ENCODE assay signal across 8 mouse cellular contexts in genomic region chr17:71002081-71002743, GRCm38 (mm10). TPM values are rescaled to one million over a fixed set of nuclear protein-coding genes. Genes with fewer than 3 reads are reported as not detected.
DNase-seq lines count a peak whose midpoint lies in the region; ATAC-seq and TF ChIP-seq lines count a peak whose summit lies in the region.

Gene Myom1, plus strand, starts transcription at chr17:71002633.

- under 1% methylated on average over 65 of the region's 65 CpGs for WGBS in forebrain, embryonic 11.5 days
- under 1% methylated on average over 64 of the region's 65 CpGs for WGBS in heart, embryonic 16.5 days
- under 1% methylated on average over 65 of the region's 65 CpGs for WGBS in liver, embryonic 15.5 days (ENCODE audit: insufficient replicate concordance)
- WGBS in neural tube, embryonic 12.5 days = under 1% methylated on average over 65 of the region's 65 CpGs

- peak; percentile 96 for DNase-seq in CH12.LX (ENCODE audit: extremely low read depth)
- DNase-seq in c-Kit-positive CD71-positive TER-119-negative erythroid progenitor cells, embryonic 14.5 days (ENCODE audit: low read depth) = peak; percentile 95
- peak; percentile 99 for DNase-seq in forebrain, embryonic 11.5 days (ENCODE audit: low spot score)
- peak; percentile 99 to 100 for DNase-seq in kidney, postnatal 36 days
- DNase-seq in telencephalon, adult 2 months (ENCODE audit: low read depth, low spot score) = peak; percentile 89

- peaks cover 41% of the 10 kb centered on the region for H3K79me2 ChIP-seq in CH12.LX (replicated peaks; ENCODE audit: control insufficient read depth, extremely low read depth, insufficient read depth, poor library complexity, severe bottlenecking)

- TF ChIP-seq CTCF in CH12.LX (conservative IDR thresholded peaks at IDR 0.05 in 1 of 2, IDR thresholded peaks at IDR 0.05 in 1 of 2; ENCODE audit: low read depth in 2 of 2, low read length in 2 of 2) = peak in 1 of 2 experiments; percentile 46; a peak in 2 of 4 replicates

- in situ Hi-C loops in CH12.LX (cut with MboI; ENCODE audit: low pct_ligation_motif_present, low pct_unique_long_range_greater_than_20kb, low sequenced_read_pairs) = no loop called here

- peak within 1 kb of the TSS; percentile 65 for H3K27ac ChIP-seq in CH12.LX (ENCODE audit: insufficient read depth, low read depth)
- H3K27ac ChIP-seq in forebrain, embryonic 11.5 days (ENCODE audit: low read depth, low read length) = peak within 1 kb of the TSS; percentile 85
- peak within 1 kb of the TSS; percentile 100 for H3K27ac ChIP-seq in heart, embryonic 16.5 days (ENCODE audit: low read length)
- H3K27ac ChIP-seq in liver, embryonic 15.5 days (replicated peaks) = peak within 1 kb of the TSS; percentile 98
- H3K27ac ChIP-seq in neural tube, embryonic 12.5 days = peak within 1 kb of the TSS; percentile 65

- peaks cover 8 to 45% of the 10 kb centered on the region in 2 experiments for H3K4me1 ChIP-seq in CH12.LX (ENCODE audit: control insufficient read depth in 1 of 2, insufficient read depth in 2 of 2)
- H3K4me1 ChIP-seq in forebrain, embryonic 11.5 days (replicated peaks; ENCODE audit: control insufficient read depth, insufficient read depth, low read length) = peaks cover 5% of the 10 kb centered on the region; the same call in 1 of the 2 replicates
- H3K4me1 ChIP-seq in heart, embryonic 16.5 days (ENCODE audit: control insufficient read depth, insufficient read depth, low read length) = peaks cover 40% of the 10 kb centered on the region
- peaks cover 51% of the 10 kb centered on the region for H3K4me1 ChIP-seq in liver, embryonic 15.5 days (replicated peaks)
- peaks cover 18% of the 10 kb centered on the region; the same call in 1 of the 2 replicates for H3K4me1 ChIP-seq in neural tube, embryonic 12.5 days

- H3K9me3 ChIP-seq in CH12.LX (replicated peaks; ENCODE audit: low read length) = no peaks in the 10 kb centered on the region
- no peaks in the 10 kb centered on the region for H3K9me3 ChIP-seq in forebrain, embryonic 11.5 days (ENCODE audit: control insufficient read depth, low read length)
- no peaks in the 10 kb centered on the region for H3K9me3 ChIP-seq in heart, embryonic 16.5 days (replicated peaks; ENCODE audit: control insufficient read depth, low read length)
- H3K9me3 ChIP-seq in liver, embryonic 15.5 days (replicated peaks) = no peaks in the 10 kb centered on the region
- H3K9me3 ChIP-seq in neural tube, embryonic 12.5 days = no peaks in the 10 kb centered on the region

- H3K4me3 ChIP-seq in CH12.LX (replicated peaks in 1 of 3; ENCODE audit: low read depth in 2 of 3, low read length in 2 of 3, poor library complexity in 1 of 3) = peak within 1 kb of the TSS; percentile 87 to 91 (median 91)
- H3K4me3 ChIP-seq in forebrain, embryonic 11.5 days (ENCODE audit: low read depth, low read length) = peak within 1 kb of the TSS; percentile 89
- peak within 1 kb of the TSS; percentile 88 for H3K4me3 ChIP-seq in heart, embryonic 16.5 days (ENCODE audit: low read length)
- peak within 1 kb of the TSS; percentile 94 for H3K4me3 ChIP-seq in liver, embryonic 15.5 days (replicated peaks)
- peak within 1 kb of the TSS; percentile 89 for H3K4me3 ChIP-seq in neural tube, embryonic 12.5 days

- peaks cover 0 to 13% of the 10 kb centered on the region in 2 experiments for H3K36me3 ChIP-seq in CH12.LX (replicated peaks in 1 of 2; ENCODE audit: control insufficient read depth in 1 of 2, insufficient read depth in 1 of 2, low read length in 1 of 2)
- H3K36me3 ChIP-seq in forebrain, embryonic 11.5 days (ENCODE audit: control insufficient read depth, insufficient read depth, low read length) = no peaks in the 10 kb centered on the region
- no peaks in the 10 kb centered on the region for H3K36me3 ChIP-seq in heart, embryonic 16.5 days (ENCODE audit: control insufficient read depth, insufficient read depth)
- H3K36me3 ChIP-seq in liver, embryonic 15.5 days (replicated peaks) = peaks cover 5% of the 10 kb centered on the region; the same call in 1 of the 2 replicates
- no peaks in the 10 kb centered on the region for H3K36me3 ChIP-seq in neural tube, embryonic 12.5 days

- TF ChIP-seq EP300 in CH12.LX (IDR thresholded peaks at IDR 0.05; ENCODE audit: low read length) = no peak

- ATAC-seq in forebrain, embryonic 11.5 days (replicated peaks; ENCODE audit: low FRiP score) = peak; percentile 96
- peak; percentile 93 for ATAC-seq in heart, embryonic 16.5 days (replicated peaks; ENCODE audit: extremely low read depth, insufficient read depth, low FRiP score)
- peak; percentile 88 for ATAC-seq in liver, embryonic 15.5 days (ENCODE audit: insufficient read depth)
- peak; percentile 97 for ATAC-seq in neural tube, embryonic 12.5 days (ENCODE audit: low FRiP score, low read depth)

- no peak for TF ChIP-seq RAD21 in CH12.LX (IDR thresholded peaks at IDR 0.05; ENCODE audit: low read depth, low read length)

- TF ChIP-seq POLR2A in CH12.LX (IDR thresholded peaks at IDR 0.05; ENCODE audit: low read depth, low read length) = peak; percentile 75

- peak within 1 kb of the TSS; percentile 89 for H3K4me2 ChIP-seq in CH12.LX (ENCODE audit: insufficient read depth, low read depth, poor library complexity, severe bottlenecking)
- H3K4me2 ChIP-seq in forebrain, embryonic 11.5 days (ENCODE audit: low read depth, low read length, severe bottlenecking) = peak within 1 kb of the TSS; percentile 43
- peak within 1 kb of the TSS; percentile 76 for H3K4me2 ChIP-seq in heart, embryonic 16.5 days (ENCODE audit: low read depth, low read length)
- H3K4me2 ChIP-seq in liver, embryonic 15.5 days = peak within 1 kb of the TSS; percentile 81
- peak within 1 kb of the TSS; percentile 68 for H3K4me2 ChIP-seq in neural tube, embryonic 12.5 days (replicated peaks)

- H3K9ac ChIP-seq in CH12.LX (ENCODE audit: insufficient read depth, low read depth) = peak within 1 kb of the TSS; percentile 92
- H3K9ac ChIP-seq in forebrain, embryonic 11.5 days (ENCODE audit: low read length) = peak within 1 kb of the TSS; percentile 92
- H3K9ac ChIP-seq in heart, embryonic 16.5 days (ENCODE audit: low read length) = peak within 1 kb of the TSS; percentile 99
- peak within 1 kb of the TSS; percentile 96 for H3K9ac ChIP-seq in liver, embryonic 15.5 days
- H3K9ac ChIP-seq in neural tube, embryonic 12.5 days = peak within 1 kb of the TSS; percentile 84

- H3K27me3 ChIP-seq in CH12.LX (replicated peaks) = no peaks in the 10 kb centered on the region
- H3K27me3 ChIP-seq in forebrain, embryonic 11.5 days (ENCODE audit: control insufficient read depth, insufficient read depth, low read length) = no peaks in the 10 kb centered on the region
- no peaks in the 10 kb centered on the region for H3K27me3 ChIP-seq in heart, embryonic 16.5 days (ENCODE audit: control insufficient read depth, insufficient read depth, low read length)
- H3K27me3 ChIP-seq in liver, embryonic 15.5 days = no peaks in the 10 kb centered on the region
- H3K27me3 ChIP-seq in neural tube, embryonic 12.5 days (replicated peaks) = no peaks in the 10 kb centered on the region

- dilution Hi-C loops in CH12.LX (cut with MboI; ENCODE audit: extremely low pct_ligation_motif_present, extremely low pct_unique_long_range_greater_than_20kb, low sequenced_read_pairs) = no loop called here

TF ChIP-seq in CH12.LX, 34 proteins besides CTCF, POLR2A, EP300 and RAD21 (continues in another document):
- TF ChIP-seq TCF12 (IDR thresholded peaks at IDR 0.05; ENCODE audit: low read depth, low read length) (peak; percentile 80), SIN3A (IDR thresholded peaks at IDR 0.05; ENCODE audit: low read length) (peak; percentile 77; the same call in 1 of the 2 replicates), ELF1 (IDR thresholded peaks at IDR 0.05; ENCODE audit: low read depth, low read length) (peak; percentile 93), RCOR1 (conservative IDR thresholded peaks at IDR 0.05; ENCODE audit: low read depth, low read length) (no peak), JUN (IDR thresholded peaks at IDR 0.05; ENCODE audit: insufficient read depth, low read depth, low read length) (no peak; the same call in 1 of the 2 replicates), BHLHE40 (IDR thresholded peaks at IDR 0.05; ENCODE audit: low read depth, low read length) (peak; percentile 83), E2F4 (IDR thresholded peaks at IDR 0.05; ENCODE audit: insufficient replicate concordance, low read depth, low read length) (no peak), MYC (IDR thresholded peaks at IDR 0.05; ENCODE audit: low read depth, low read length) (no peak; the same call in 1 of the 2 replicates), ZNF384 (IDR thresholded peaks at IDR 0.05; ENCODE audit: low read depth, low read length) (0 out of 2 replicates have a peak, but pooled peaks have one; percentile 11), TBP (conservative IDR thresholded peaks at IDR 0.05; ENCODE audit: low read depth, low read length) (peak; percentile 50; the same call in 1 of the 2 replicates), USF1 (IDR thresholded peaks at IDR 0.05; ENCODE audit: low read depth, low read length) (peak; percentile 99), ZMIZ1 (IDR thresholded peaks at IDR 0.05; ENCODE audit: low read depth, low read length) (peak; percentile 67), JUND (conservative IDR thresholded peaks at IDR 0.05; ENCODE audit: low read depth, low read length) (no peak; the same call in 1 of the 2 replicates), SMC3 (IDR thresholded peaks at IDR 0.05; ENCODE audit: low read depth, low read length) (no peak), NRF1 (IDR thresholded peaks at IDR 0.05; ENCODE audit: low read depth, low read length) (peak; percentile 93), CHD2 (IDR thresholded peaks at IDR 0.05; ENCODE audit: low read length) (no peak), MAX (IDR thresholded peaks at IDR 0.05; ENCODE audit: low read length) (peak; percentile 94), MXI1 (IDR thresholded peaks at IDR 0.05; ENCODE audit: low read depth, low read length) (peak; percentile 40), UBTF (IDR thresholded peaks at IDR 0.05; ENCODE audit: low read depth, low read length) (no peak), CHD1 (IDR thresholded peaks at IDR 0.05; ENCODE audit: low read depth, low read length) (peak; percentile 98), KAT2A (IDR thresholded peaks at IDR 0.05; ENCODE audit: insufficient replicate concordance, low read length) (no peak), MAZ (IDR thresholded peaks at IDR 0.05; ENCODE audit: low read depth, low read length) (0 out of 2 replicates have a peak, but pooled peaks have one; percentile 16), MAFK (IDR thresholded peaks at IDR 0.05; ENCODE audit: insufficient replicate concordance, low read length) (no peak)

RNA-seq across cellular contexts. Expression of gene Myom1, which starts in this region (rescaled TPM):
- total RNA-seq in CH12.LX (2012; rRNA removed) = 0.42 and 0.55 TPM in 2 replicates
- total RNA-seq in CH12.LX (2014; rRNA removed) = 0.26 TPM in 2 replicates
- 0.86 and 0.93 TPM in 2 replicates for polyA plus RNA-seq in CH12.LX (2012; ENCODE audit: insufficient read length, low read depth)
- polyA plus RNA-seq in forebrain, embryonic 11.5 days (2014; fragmentation: Nextera tagmentation; extraction: Ambion mirVana) = 2.8 and 4.0 TPM in 2 replicates
- 216 and 224 TPM in 2 replicates for polyA plus RNA-seq in heart, embryonic 16.5 days (2015; fragmentation: Nextera tagmentation; extraction: Ambion mirVana)
- polyA plus RNA-seq in liver, embryonic 15.5 days (2015; fragmentation: Nextera tagmentation; extraction: Ambion mirVana) = 1.3 and 2.6 TPM in 2 replicates
- polyA plus RNA-seq in neural tube, embryonic 12.5 days (2016; fragmentation: Nextera tagmentation; extraction: Ambion mirVana) = 2.8 and 4.7 TPM in 2 replicates

Comparison
In these comparisons a context has a peak if more than half of its experiments do, and no peak if none do; other contexts are left out.
1. Peak in every context shown above with its lines: DNase-seq, ATAC-seq, H3K4me3 ChIP-seq and H3K27ac ChIP-seq.
2. RNA of gene Myom1 (polyA plus RNA-seq): 216 to 224 TPM in heart, embryonic 16.5 days; 2.8 to 4.0 TPM in forebrain, embryonic 11.5 days, 2.8 to 4.7 TPM in neural tube, embryonic 12.5 days, 1.3 to 2.6 TPM in liver, embryonic 15.5 days and 0.86 to 0.93 TPM in CH12.LX; every median in the first group is over 10 times any median in the second.
3. Peak in DNase-seq, H3K4me3 ChIP-seq, H3K27ac ChIP-seq, H3K9ac ChIP-seq and H3K4me2 ChIP-seq in CH12.LX; RNA of the gene not detected or under 1 TPM.